Mouse (Mus musculus) c-Kit-negative CD71-positive TER-119-positive erythroid progenitor cells, embryonic 14.5 days (primary cell): ENCODE results near the gene Hopx.

Experiments used
- DNase-seq: peaks from one replicate; pipeline ENCODE4 v3.0.0-alpha.2; 2013; ENCODE audit warnings: low read depth, low spot score

The Hopx gene

DNA sequence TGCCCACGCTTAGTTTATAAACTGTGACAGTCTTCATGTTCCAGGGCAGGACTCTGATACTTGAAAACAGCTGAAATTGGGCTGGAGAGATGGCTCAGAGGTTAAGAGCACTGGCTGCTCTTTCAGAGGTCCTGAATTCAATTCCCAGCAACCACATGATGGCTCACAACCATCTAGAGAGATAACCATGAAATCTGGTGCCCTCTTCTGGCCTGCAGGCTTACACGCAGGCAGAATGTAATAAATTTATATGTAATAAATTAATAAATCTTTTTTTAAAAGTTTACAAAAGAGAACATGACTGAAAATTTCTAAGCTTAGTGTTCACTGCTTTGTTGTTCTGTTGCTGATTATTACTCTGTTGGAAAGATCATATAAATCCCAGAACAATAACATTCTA lies 43.9 kb downstream of the Hopx start:
- no peak for DNase-seq

GRCm38 (mm10) chr5:77067321-77067720 lies 47.6 kb downstream of the Hopx start:
- no peak for DNase-seq

DNA sequence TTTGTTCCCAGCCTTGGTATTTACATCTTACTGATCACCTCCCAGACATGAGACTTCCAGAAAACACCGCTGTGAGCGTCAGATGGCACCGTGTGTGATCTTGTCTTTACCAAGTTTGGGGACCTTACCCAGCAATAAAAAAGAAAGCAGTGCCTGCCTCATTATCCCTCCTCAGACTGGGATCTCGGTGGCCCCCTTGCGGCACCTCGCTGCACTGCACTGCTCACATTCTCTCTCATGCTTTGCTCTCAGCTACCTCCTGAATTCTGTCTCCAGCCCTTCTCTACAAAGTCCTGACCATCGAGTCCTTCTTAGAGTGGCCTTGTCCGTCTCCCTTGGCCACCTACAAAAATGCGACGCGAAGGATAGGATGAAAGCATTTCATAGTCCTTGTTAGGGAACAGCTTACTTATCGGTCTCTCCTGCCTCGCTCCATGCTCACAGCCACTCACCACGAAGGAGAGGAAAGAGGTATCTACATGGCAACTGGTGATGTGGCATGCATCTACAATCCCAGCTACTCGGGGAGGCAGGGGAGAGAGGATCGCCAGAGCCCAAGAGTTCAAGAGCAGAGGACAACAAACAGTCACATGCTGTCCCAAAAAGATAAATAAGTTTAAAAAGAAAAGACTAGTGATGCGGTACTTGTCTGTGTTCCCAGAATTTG lies 53.4 kb downstream of the Hopx start:
- no peak for DNase-seq

- DNase-seq: no peak
These were observed 54.6 kb downstream of the Hopx start for GRCm38 (mm10) chr5:77060363-77060762.

DNA sequence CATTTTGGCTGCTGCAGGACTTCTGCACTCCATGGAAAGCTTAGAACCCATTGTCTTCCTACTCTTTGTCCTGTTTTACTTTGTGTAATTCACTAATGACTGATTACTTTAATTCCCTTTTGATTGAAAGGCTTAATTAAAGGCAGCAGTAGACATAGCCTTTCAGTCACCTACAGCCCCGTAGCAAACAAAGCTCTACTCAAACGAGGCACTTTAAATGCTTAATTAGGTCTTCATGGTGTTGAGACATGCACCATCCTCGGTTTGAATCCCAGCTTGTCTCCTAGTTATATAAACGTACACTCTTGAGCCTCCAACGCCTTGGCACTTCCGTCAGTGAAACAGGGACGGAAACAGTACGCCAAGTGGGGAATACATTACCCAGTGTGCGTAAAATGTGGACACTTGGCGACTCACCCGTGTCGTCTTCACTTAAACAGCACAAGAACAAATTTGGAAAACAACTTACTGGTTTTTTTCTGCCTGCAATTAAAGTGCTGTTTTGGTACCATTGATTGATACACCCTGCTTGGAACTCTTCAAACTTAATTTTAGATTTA lies 58.0 kb downstream of the Hopx start:
- DNase-seq: no peak

DNA sequence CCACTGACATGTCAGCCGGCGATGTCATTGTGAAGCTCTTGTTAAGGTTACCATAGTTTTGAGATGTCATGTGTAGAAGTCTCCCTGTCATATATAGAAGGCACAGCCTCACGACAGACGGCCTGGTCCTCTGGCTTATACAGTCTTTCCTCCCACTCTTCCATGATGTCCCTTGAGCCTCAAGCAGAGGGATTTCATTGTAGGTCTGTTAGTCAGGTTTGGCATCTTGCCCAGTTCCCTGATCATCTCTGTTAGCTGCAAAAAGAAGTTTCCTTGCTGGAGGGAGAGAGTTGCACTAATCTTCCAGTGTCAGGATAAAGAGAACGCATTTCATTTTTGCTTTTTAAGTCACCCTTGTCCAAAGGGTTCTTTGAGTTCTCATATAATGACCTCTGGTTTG lies 62.3 kb downstream of the Hopx start:
- DNase-seq: no peak

GRCm38 (mm10) chr5:77044362-77044761 lies 70.6 kb downstream of the Hopx start:
- DNase-seq: no peak

GRCm38 (mm10) chr5:77039391-77039790 lies 75.5 kb downstream of the Hopx start:
- no peak for DNase-seq

DNA sequence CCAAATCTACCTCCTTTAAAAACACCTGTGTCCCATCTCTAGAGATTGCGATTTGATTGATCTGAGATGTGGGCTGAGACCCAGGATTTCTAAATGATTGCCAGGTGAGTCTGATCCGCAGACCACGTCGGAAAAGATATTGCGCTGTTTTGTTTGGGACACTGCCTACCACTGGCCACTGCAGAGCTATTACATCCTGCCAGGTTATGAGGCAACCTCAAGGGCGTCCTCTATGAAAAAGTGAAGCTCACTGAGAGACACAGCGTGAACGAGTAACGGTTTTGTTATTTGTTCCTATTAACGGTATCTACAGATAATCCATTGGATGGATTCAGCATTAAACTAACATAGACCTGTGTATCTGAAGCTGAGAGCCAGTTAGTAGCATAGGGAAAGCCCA lies 76.5 kb downstream of the Hopx start:
- DNase-seq: no peak
